Mouse (Mus musculus): ENCODE measurements around the gene Dtwd1. TPM values are rescaled to one million over a fixed set of nuclear protein-coding genes. Genes with fewer than 3 reads are reported as not detected.

Dtwd1 gene
- total and polyA plus RNA-seq, 3 experiments: 20.5 to 49.3 (median 24.0) TPM

GRCm38 (mm10) chr2:126166335-126166734, 14.4 kb downstream of the Dtwd1 start:
- peaks cover 20 to 55% of the 10 kb centered on the region in 2 experiments for H3K36me3 ChIP-seq (replicated peaks in 1 of 2; ENCODE audit: control insufficient read depth in 1 of 2, insufficient read depth in 1 of 2, low read length in 1 of 2)
- dilution Hi-C loops (cut with MboI; ENCODE audit: extremely low pct_ligation_motif_present, extremely low pct_unique_long_range_greater_than_20kb, low sequenced_read_pairs) (no loop called here), in situ Hi-C loops (cut with MboI; ENCODE audit: low pct_ligation_motif_present, low pct_unique_long_range_greater_than_20kb, low sequenced_read_pairs) (no loop called here)
- H3K27me3 ChIP-seq (replicated peaks): no peaks in the 10 kb centered on the region
- H3K9ac ChIP-seq (ENCODE audit: insufficient read depth, low read depth): no peak overlapping the region
- H3K4me3 ChIP-seq (replicated peaks in 1 of 3; ENCODE audit: low read depth in 2 of 3, low read length in 2 of 3, poor library complexity in 1 of 3): no peak overlapping the region
- H3K27ac ChIP-seq (ENCODE audit: insufficient read depth, low read depth): no peak overlapping the region
- no peak overlapping the region for H3K4me2 ChIP-seq (ENCODE audit: insufficient read depth, low read depth, poor library complexity, severe bottlenecking)
- no peak for DNase-seq (ENCODE audit: extremely low read depth)
- peaks cover 0 to 5% of the 10 kb centered on the region in 2 experiments; a peak in 1 of 4 replicates for H3K4me1 ChIP-seq (ENCODE audit: control insufficient read depth in 1 of 2, insufficient read depth in 2 of 2)
- TF ChIP-seq TBP (conservative IDR thresholded peaks at IDR 0.05; ENCODE audit: low read depth, low read length) (no peak), JUN (IDR thresholded peaks at IDR 0.05; ENCODE audit: insufficient read depth, low read depth, low read length) (no peak), MYC (IDR thresholded peaks at IDR 0.05; ENCODE audit: low read depth, low read length) (no peak), CHD1 (IDR thresholded peaks at IDR 0.05; ENCODE audit: low read depth, low read length) (no peak), ETS1 (conservative IDR thresholded peaks at IDR 0.05; ENCODE audit: low read depth, low read length) (no peak), USF2 (conservative IDR thresholded peaks at IDR 0.05; ENCODE audit: low read depth, low read length) (no peak), MAZ (IDR thresholded peaks at IDR 0.05; ENCODE audit: low read depth, low read length) (no peak), MAX (IDR thresholded peaks at IDR 0.05; ENCODE audit: low read length) (no peak), KAT2A (IDR thresholded peaks at IDR 0.05; ENCODE audit: insufficient replicate concordance, low read length) (no peak), NELFE (IDR thresholded peaks at IDR 0.05; ENCODE audit: low read depth, low read length) (no peak), ELF1 (IDR thresholded peaks at IDR 0.05; ENCODE audit: low read depth, low read length) (no peak), MXI1 (IDR thresholded peaks at IDR 0.05; ENCODE audit: low read depth, low read length) (no peak), BHLHE40 (IDR thresholded peaks at IDR 0.05; ENCODE audit: low read depth, low read length) (no peak), CHD2 (IDR thresholded peaks at IDR 0.05; ENCODE audit: low read length) (no peak)
- H3K79me2 ChIP-seq (replicated peaks; ENCODE audit: control insufficient read depth, extremely low read depth, insufficient read depth, poor library complexity, severe bottlenecking): no peaks in the 10 kb centered on the region
- no peaks in the 10 kb centered on the region for H3K9me3 ChIP-seq (replicated peaks; ENCODE audit: low read length)

DNA sequence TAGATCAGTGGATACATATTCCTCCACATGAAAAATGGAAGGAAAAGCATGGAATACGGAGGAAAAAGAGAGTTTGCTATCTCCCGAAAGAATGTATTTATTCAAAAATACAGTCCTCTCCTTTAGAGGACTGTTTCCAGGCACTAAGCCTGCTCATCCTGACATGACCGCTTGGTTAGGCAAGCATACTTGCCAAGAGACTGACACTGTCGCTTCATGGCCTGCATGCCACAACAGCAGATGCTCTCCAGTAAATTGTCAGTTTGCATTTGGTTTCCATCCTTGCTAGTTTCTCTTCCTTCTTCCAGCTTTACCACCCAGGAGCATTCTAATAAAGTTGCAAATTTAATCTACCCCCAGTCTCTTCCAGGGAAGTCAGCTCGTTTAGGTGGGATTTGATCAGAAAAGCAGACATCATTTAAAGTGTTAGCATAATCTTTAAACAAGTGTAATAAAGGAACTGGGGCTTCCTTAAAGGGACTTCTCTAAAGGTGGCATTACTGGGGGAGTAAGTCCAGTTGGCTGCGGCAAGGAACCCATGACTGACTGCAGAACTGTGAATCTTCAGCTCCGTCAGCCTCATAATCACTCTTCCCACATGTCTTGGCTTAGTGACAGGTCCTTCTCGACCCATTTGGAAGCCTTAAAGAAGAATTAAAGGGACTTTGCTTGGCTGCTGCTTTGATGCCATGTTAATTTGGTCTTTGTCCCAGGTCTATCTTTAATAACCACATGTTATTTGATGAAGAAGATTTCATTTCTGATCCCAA, 15.1 kb downstream of the Dtwd1 start:
- Histone ChIP-seq H3K4me1 (ENCODE audit: control insufficient read depth in 1 of 2, insufficient read depth in 2 of 2) (peaks cover 0 to 5% of the 10 kb centered on the region in 2 experiments; a peak in 1 of 4 replicates), H3K27me3 (replicated peaks) (no peaks in the 10 kb centered on the region), H3K79me2 (replicated peaks; ENCODE audit: control insufficient read depth, extremely low read depth, insufficient read depth, poor library complexity, severe bottlenecking) (no peaks in the 10 kb centered on the region), H3K9ac (ENCODE audit: insufficient read depth, low read depth) (no peak overlapping the region), H3K9me3 (replicated peaks; ENCODE audit: low read length) (no peaks in the 10 kb centered on the region), H3K4me3 (replicated peaks in 1 of 3; ENCODE audit: low read depth in 2 of 3, low read length in 2 of 3, poor library complexity in 1 of 3) (no peak overlapping the region), H3K36me3 (replicated peaks in 1 of 2; ENCODE audit: control insufficient read depth in 1 of 2, insufficient read depth in 1 of 2, low read length in 1 of 2) (peaks cover 13 to 48% of the 10 kb centered on the region in 2 experiments), H3K27ac (ENCODE audit: insufficient read depth, low read depth) (no peak overlapping the region), H3K4me2 (ENCODE audit: insufficient read depth, low read depth, poor library complexity, severe bottlenecking) (no peak overlapping the region)
- dilution Hi-C loops (cut with MboI; ENCODE audit: extremely low pct_ligation_motif_present, extremely low pct_unique_long_range_greater_than_20kb, low sequenced_read_pairs): no loop called here
- TF ChIP-seq POLR2A (IDR thresholded peaks at IDR 0.05; ENCODE audit: low read depth, low read length) (no peak), IRF4 (IDR thresholded peaks at IDR 0.05; ENCODE audit: low read depth, low read length) (no peak), MXI1 (IDR thresholded peaks at IDR 0.05; ENCODE audit: low read depth, low read length) (no peak), USF2 (conservative IDR thresholded peaks at IDR 0.05; ENCODE audit: low read depth, low read length) (no peak)
- no peak for DNase-seq (ENCODE audit: extremely low read depth)
- in situ Hi-C loops (cut with MboI; ENCODE audit: low pct_ligation_motif_present, low pct_unique_long_range_greater_than_20kb, low sequenced_read_pairs): no loop called here

Data from CH12.LX (cell line).